Mouse (Mus musculus) kidney, adult 18-20 months (tissue): Measurements from ENCODE around the gene Gm42517.

Source experiments
- DNase-seq: peaks from one replicate; pipeline ENCODE4 v3.0.0; 2021

Gm42517 gene

DNA sequence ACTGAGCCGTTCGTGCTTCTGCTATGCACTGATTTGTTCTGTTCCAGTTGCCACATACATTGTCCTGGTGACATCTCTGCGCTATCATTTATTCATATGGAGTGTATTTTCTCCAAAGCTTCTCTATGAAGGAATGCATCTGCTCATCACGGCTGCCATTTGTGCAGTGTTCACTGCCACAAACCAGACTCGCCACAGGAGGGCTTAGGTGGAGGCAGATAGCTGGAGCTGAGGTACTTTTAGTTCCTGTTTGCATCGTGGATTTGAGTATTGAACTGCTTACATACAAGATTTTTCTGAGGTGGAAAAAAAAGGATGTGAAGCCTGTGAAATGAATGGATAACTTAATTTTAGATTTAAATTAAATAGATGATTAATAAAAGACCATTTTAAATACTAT is 19.9 kb downstream of the Gm42517 start:
- DNase-seq, result no peak

DNA sequence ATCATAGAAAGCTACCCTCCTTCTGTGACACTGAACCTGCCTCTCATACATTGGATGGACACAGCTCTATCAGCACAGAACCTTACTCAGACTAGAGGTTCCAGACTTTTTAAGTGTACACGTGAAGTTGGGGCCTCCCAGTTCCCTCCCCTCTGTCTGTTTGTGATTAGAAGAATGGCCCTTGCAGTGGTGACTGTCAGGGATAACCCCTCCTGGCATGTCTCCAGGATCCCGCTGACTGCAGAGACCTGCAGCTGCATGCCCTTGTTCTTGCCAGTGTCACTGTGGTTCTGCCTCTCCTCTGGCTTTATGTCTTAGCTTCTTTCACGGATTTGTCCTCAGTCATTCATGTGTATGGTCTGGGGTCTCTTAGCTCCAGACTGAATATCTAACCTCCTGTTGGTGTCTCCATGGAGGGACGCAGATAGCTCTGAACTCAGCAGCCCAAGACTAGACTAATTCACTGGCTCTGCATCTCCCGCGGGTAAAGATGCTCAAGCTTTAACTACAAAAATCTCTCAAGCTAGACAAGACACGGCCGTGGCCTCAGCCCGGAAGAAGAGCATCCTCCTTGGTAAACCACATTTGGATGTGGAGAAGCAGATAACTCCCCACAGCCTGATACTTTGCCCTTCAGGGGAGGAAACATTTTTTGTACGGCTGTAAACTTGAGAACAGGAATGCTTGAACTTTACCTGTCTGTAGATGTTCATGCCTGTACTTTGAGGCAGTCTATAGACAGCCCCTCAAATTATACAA is 22.2 kb downstream of the Gm42517 start:
- no peak for DNase-seq

- DNase-seq, result no peak
Observed at GRCm38 (mm10) chr5:108343680-108344170, 24.0 kb downstream of the Gm42517 start.

DNA sequence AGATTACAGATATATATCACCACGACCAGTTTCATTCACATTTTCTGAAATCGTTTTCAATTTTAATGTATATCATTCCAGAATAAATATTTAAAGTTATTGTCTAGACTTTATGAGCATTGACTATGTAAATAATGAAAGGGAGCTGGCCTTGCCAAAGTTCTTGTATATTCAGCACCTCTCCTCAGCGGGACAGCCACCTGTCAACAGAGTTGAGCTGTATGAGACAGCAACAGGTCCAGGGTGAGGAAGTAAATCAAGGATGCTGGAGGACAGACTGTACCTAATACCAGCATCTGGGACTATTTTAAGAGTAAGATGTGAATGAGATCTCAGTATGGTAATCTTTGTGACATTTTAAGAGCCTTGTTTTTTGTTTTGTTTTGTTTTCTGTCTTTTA is 29.7 kb downstream of the Gm42517 start:
- DNase-seq, result no peak

GRCm38 (mm10) chr5:108337385-108337784 is 30.3 kb downstream of the Gm42517 start:
- DNase-seq, result no peak

DNA sequence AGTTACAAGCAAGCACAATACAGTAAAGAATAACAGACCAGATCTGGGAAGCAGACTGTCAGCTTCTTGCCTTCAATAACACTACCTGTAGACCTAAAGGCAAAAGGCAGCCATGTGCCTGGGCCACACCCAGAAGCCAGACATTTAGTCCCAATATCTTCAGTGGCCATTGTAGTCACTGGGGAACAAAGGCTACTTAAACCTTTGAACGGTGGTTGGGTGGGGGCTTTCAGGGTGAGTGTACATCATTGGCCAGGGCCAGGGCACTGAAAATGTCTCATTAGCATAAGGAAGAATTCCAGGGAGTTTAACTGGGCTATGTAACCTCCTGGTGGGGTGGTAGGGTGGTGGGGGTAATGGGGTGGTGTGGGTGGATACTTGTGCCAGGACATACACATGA is 36.7 kb downstream of the Gm42517 start:
- DNase-seq, result no peak
